Comparison of ENCODE assay signal across 29 mouse cellular contexts in genomic region chr5:136716696-136717572, GRCm38 (mm10). TPM values are rescaled to one million over a fixed set of nuclear protein-coding genes. Genes with fewer than 3 reads are reported as not detected.
DNase-seq lines count a peak whose midpoint lies in the region; ATAC-seq lines count a peak whose summit lies in the region.
"Had no signal": no experiment of that assay in that cellular context is flagged by ENCODE, and none has a peak within 500 bp of the region (broad histone marks: within the 10 kb centered on the region; RNA-seq: fewer than 3 reads in every experiment).

No protein-coding gene starts in this region.

- DNase-seq in embryonic facial prominence, embryonic 14.5 days (ENCODE audit: low spot score): peak; percentile 39
- no peak for DNase-seq in embryonic facial prominence, embryonic 10.5 days (ENCODE audit: low spot score)
- DNase-seq in A20 (ENCODE audit: low read depth, low spot score): peak; percentile 27
- peak; percentile 70 for DNase-seq in mesoderm, embryonic 11.5 days (ENCODE audit: low read depth, low spot score)
- DNase-seq in left cerebral cortex, postnatal 4 days: no peak
- DNase-seq: adrenal gland, postnatal 10 days; cerebellum, adult 18-20 months; cerebellum, postnatal 25 days; kidney, postnatal 25 days; layer of hippocampus, postnatal 36 days; lung, embryonic 14.5 days; midbrain, embryonic 14.5 days; thymus, adult 2 months; thymus, postnatal 4 days had no signal

- ATAC-seq in embryonic facial prominence, embryonic 14.5 days (ENCODE audit: low read depth): peak; percentile 17; the same call in 1 of the 2 replicates
- peak; percentile 69; the same call in 1 of the 2 replicates for ATAC-seq in neural tube, embryonic 15.5 days (ENCODE audit: low FRiP score)
- no peak for ATAC-seq in inflammation-experienced regulatory T-cells, adult 6 months
- ATAC-seq: intestine, embryonic 15.5 days had no signal

- H3K9ac ChIP-seq in embryonic facial prominence, embryonic 14.5 days (ENCODE audit: low read depth, low read length): no peak overlapping the region
- H3K9ac ChIP-seq in neural tube, embryonic 15.5 days (replicated peaks): no peak overlapping the region
- H3K9ac ChIP-seq: forebrain, embryonic 12.5 days; hindbrain, embryonic 15.5 days; intestine, embryonic 15.5 days; limb, embryonic 15.5 days; liver, embryonic 14.5 days; lung, embryonic 14.5 days had no signal

- intact Hi-C loops in left cerebral cortex, postnatal 4 days (cut with DNase I): no loop called here

- H3K4me3 ChIP-seq in embryonic facial prominence, embryonic 14.5 days (ENCODE audit: low read depth, low read length): no peak overlapping the region
- H3K4me3 ChIP-seq in embryonic facial prominence, embryonic 10.5 days: no peak overlapping the region
- no peak overlapping the region for H3K4me3 ChIP-seq in neural tube, embryonic 15.5 days (replicated peaks)
- H3K4me3 ChIP-seq: forebrain, embryonic 12.5 days; heart, embryonic 10.5 days; hindbrain, embryonic 15.5 days; intestine, embryonic 15.5 days; layer of hippocampus, adult 2 months; limb, embryonic 15.5 days had no signal

- no peaks in the 10 kb centered on the region for H3K4me1 ChIP-seq in embryonic facial prominence, embryonic 14.5 days (ENCODE audit: control insufficient read depth, insufficient read depth, low read length)
- H3K4me1 ChIP-seq in embryonic facial prominence, embryonic 10.5 days: peaks cover 20% of the 10 kb centered on the region
- H3K4me1 ChIP-seq in neural tube, embryonic 15.5 days: peaks cover 25% of the 10 kb centered on the region

- H3K4me2 ChIP-seq in embryonic facial prominence, embryonic 14.5 days (ENCODE audit: low read depth, low read length): no peak overlapping the region
- H3K4me2 ChIP-seq in neural tube, embryonic 15.5 days: no peak overlapping the region
- H3K4me2 ChIP-seq: forebrain, embryonic 12.5 days; hindbrain, embryonic 15.5 days; intestine, embryonic 15.5 days; limb, embryonic 15.5 days; lung, embryonic 14.5 days had no signal

- H3K27me3 ChIP-seq in embryonic facial prominence, embryonic 14.5 days (replicated peaks; ENCODE audit: control insufficient read depth, insufficient read depth, low read length): 0 out of 2 replicates have a peak, but pooled peaks cover 6% of the 10 kb centered on the region
- peaks cover 26% of the 10 kb centered on the region for H3K27me3 ChIP-seq in embryonic facial prominence, embryonic 10.5 days (replicated peaks; ENCODE audit: low read depth, poor library complexity, severe bottlenecking)
- H3K27me3 ChIP-seq in neural tube, embryonic 15.5 days (replicated peaks): no peaks in the 10 kb centered on the region
- H3K27me3 ChIP-seq: hindbrain, embryonic 15.5 days had no signal

- no peaks in the 10 kb centered on the region for H3K9me3 ChIP-seq in embryonic facial prominence, embryonic 14.5 days (ENCODE audit: control insufficient read depth, low read length)
- no peaks in the 10 kb centered on the region for H3K9me3 ChIP-seq in embryonic facial prominence, embryonic 10.5 days
- no peaks in the 10 kb centered on the region for H3K9me3 ChIP-seq in neural tube, embryonic 15.5 days (replicated peaks)
- H3K9me3 ChIP-seq: forebrain, embryonic 12.5 days; heart, embryonic 10.5 days; hindbrain, embryonic 15.5 days; intestine, embryonic 15.5 days; limb, embryonic 15.5 days had no signal

- H3K27ac ChIP-seq in embryonic facial prominence, embryonic 14.5 days (replicated peaks; ENCODE audit: low read depth, low read length): no peak overlapping the region
- no peak overlapping the region for H3K27ac ChIP-seq in embryonic facial prominence, embryonic 10.5 days (replicated peaks)
- peak overlapping the region; percentile 28; the same call in 1 of the 2 replicates for H3K27ac ChIP-seq in neural tube, embryonic 15.5 days (replicated peaks)
- H3K27ac ChIP-seq: forebrain, embryonic 12.5 days; heart, embryonic 10.5 days; hindbrain, embryonic 15.5 days; intestine, embryonic 15.5 days; layer of hippocampus, adult 2 months; limb, embryonic 15.5 days; liver, embryonic 14.5 days had no signal

- H3K36me3 ChIP-seq in embryonic facial prominence, embryonic 14.5 days (ENCODE audit: control insufficient read depth, insufficient read depth, low read length): no peaks in the 10 kb centered on the region
- no peaks in the 10 kb centered on the region for H3K36me3 ChIP-seq in embryonic facial prominence, embryonic 10.5 days (replicated peaks)
- no peaks in the 10 kb centered on the region for H3K36me3 ChIP-seq in neural tube, embryonic 15.5 days
- H3K36me3 ChIP-seq: forebrain, embryonic 12.5 days; G1E; heart, embryonic 10.5 days; hindbrain, embryonic 15.5 days; intestine, embryonic 15.5 days; limb, embryonic 15.5 days had no signal

- WGBS in embryonic facial prominence, embryonic 14.5 days: 67% methylated on average over 10 of the region's 10 CpGs
- 69% methylated on average over 10 of the region's 10 CpGs for WGBS in embryonic facial prominence, embryonic 10.5 days
- WGBS in neural tube, embryonic 15.5 days: 35% methylated on average over 10 of the region's 10 CpGs

RNA-seq across cellular contexts. Expression of gene Myl10, which starts 24.0 kb away (rescaled TPM):
- not detected in 2 replicates for polyA plus RNA-seq in embryonic facial prominence, embryonic 14.5 days (2014; fragmentation: Nextera tagmentation; extraction: Ambion mirVana)
- polyA plus RNA-seq in embryonic facial prominence, embryonic 10.5 days (2016; fragmentation: Nextera tagmentation; extraction: Ambion mirVana): not detected in 2 replicates
- polyA plus RNA-seq in neural tube, embryonic 15.5 days (2015; fragmentation: Nextera tagmentation; extraction: Ambion mirVana): 5.3 TPM in 1 of 2 replicates, not detected in the other
- 1 to 10 TPM in 1 of 3 experiments, not detected in 2; 1.4 TPM for polyA plus RNA-seq in inflammation-experienced regulatory T-cells, adult 6 months (2017; shearing (Covaris generic))
- total RNA-seq in left cerebral cortex, postnatal 4 days (2021): not detected
- total RNA-seq: adrenal gland, postnatal 10 days; G1E; granulocyte monocyte progenitor cell, adult 5-6 weeks; layer of hippocampus, adult 2 months; layer of hippocampus, postnatal 36 days; left cerebral cortex, postnatal 14 days; megakaryocyte, adult 5-6 weeks had no signal
- polyA plus RNA-seq: embryonic facial prominence, embryonic 11.5 days; forebrain, embryonic 12.5 days; G1E; heart, embryonic 10.5 days; hindbrain, embryonic 15.5 days; intestine, embryonic 15.5 days; liver, embryonic 14.5 days; lung, embryonic 14.5 days; midbrain, embryonic 14.5 days; small intestine, adult 2 months had no signal

Comparison
In these comparisons a context has a peak if more than half of its experiments do, and no peak if none do; other contexts are left out.
1. DNase-seq: peak in embryonic facial prominence, embryonic 14.5 days (single experiment), A20 (single experiment) and mesoderm, embryonic 11.5 days (single experiment); none in embryonic facial prominence, embryonic 10.5 days (single experiment) and left cerebral cortex, postnatal 4 days (single experiment).